Mouse (Mus musculus) sigmoid colon, adult 10 weeks (tissue): ENCODE data around the gene Svs6. TPM values are rescaled to one million over a fixed set of nuclear protein-coding genes. Genes with fewer than 3 reads are reported as not detected.

Source experiments
- polyA plus RNA-seq: library from polyadenylated mRNA; stranded (reverse); fragments of 350-450 nt; fragmentation: Illumina TruSeq; extraction: RNeasy Lipid Tissue Mini Kit (QIAGEN cat#74804); gene quantifications from one replicate; pipeline ENCODE4 v1.2.3, GENCODE M21; 2014; ENCODE audit warnings: low read depth, low replicate concordance

The Svs6 gene
- polyA plus RNA-seq, result not detected

DNA sequence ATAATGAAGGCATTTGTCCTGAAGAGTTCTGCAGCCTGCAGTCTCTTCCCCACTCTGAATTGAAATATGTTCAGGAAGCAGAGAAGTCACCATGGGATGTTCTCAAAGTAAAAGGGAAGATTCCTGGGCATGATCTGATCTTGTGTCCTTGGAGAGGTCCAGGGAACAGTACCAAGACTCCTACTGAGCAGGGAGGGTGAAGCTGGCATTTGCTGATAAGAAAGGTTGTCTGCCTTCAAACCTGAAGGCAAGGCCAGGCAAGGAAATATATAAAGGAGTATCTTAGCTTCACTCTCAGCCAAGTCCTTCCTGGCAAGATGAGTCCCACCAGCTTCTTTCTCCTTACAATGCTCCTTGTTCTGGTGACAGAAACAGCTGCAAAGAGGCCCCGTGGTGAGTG, at the start of gene Svs6:
Gene Svs6 (plus strand): TSS at position 301 of the 400 bp plus-strand sequence.

DNA sequence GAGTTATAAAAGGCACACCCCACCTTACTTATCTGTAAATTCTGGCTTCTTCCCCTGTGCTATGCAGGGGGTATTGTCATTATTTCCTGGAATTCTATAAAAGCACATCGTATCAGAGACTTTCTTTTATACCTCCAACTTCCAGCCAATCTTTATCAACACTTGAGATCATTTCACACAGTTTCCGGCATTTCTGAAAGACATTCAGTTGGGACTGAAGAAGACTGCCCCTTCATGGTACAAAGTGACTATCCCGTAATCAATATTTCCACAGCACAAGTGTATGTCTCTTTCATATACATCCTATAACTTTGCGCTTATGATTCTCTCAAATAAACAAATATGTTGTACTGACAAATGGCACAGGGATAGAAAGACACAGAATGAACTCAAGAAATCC, 38.2 kb upstream of the Svs6 start, which contains the start of gene Svs4:
Gene Svs4 (minus strand): TSS at position 101 of the 400 bp plus-strand sequence.

DNA sequence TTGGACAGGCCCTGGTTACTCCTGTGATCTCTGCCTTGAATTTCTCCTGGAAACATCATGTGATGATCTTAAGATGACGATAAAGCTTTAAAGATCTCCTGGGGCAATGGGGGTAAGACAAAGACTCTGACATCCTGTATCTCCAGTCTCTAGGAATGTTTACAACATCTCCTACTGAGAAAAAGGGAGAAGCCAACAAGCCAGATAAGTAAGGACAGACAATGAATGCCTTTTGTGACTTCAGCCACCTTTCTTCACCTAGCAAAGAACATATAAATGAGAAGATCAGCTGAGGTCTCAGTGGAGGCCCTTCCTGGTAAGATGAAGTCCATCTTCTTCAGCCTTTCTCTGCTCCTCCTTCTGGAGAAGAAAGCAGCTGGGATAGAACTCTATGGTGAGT, 27.6 kb upstream of the Svs6 start, which contains the start of gene Svs3a:
Gene Svs3a (plus strand): TSS at position 301 of the 400 bp plus-strand sequence.

DNA sequence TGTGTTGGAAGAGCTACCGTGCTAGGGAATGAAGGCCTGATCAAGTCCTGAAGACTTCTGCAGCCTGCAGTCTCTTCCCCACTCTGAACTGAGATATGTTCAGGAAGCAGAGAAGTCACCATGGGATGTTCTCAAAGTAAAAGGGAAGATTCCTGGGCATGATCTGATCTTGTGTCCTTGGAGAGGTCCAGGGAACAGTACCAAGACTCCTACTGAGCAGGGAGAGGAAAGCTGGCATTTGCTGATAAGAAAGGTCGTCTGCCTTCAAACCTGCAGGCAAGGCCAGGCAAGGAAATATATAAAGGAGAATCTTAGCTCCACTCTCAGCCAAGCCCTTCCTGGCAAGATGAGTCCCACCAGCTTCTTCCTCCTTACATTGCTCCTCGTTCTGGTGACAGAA, 15.9 kb downstream of the Svs6 start, which contains the start of gene Svs5:
Gene Svs5 (plus strand): TSS at position 301 of the 400 bp plus-strand sequence.

Other genes starting within 250 kb of the Svs6 start
- gene Stk4, start 246.4 kb upstream of the Svs6 start, polyA plus RNA-seq, result 103 TPM
- 9.8 TPM for gene Tomm34, start 245.6 kb upstream of the Svs6 start, polyA plus RNA-seq
- not detected for gene Kcns1, start 145.6 kb upstream of the Svs6 start, polyA plus RNA-seq
- gene Wfdc5, start 134.0 kb upstream of the Svs6 start, polyA plus RNA-seq, result not detected
- gene Wfdc12, start 126.1 kb upstream of the Svs6 start, polyA plus RNA-seq, result not detected
- gene Wfdc15a, start 116.6 kb upstream of the Svs6 start, polyA plus RNA-seq, result not detected
- gene Wfdc15b, start 95.1 kb upstream of the Svs6 start, polyA plus RNA-seq, result not detected
- gene Svs2, start 78.3 kb upstream of the Svs6 start, polyA plus RNA-seq, result not detected
- not detected for gene Svs3b, start 60.1 kb upstream of the Svs6 start, polyA plus RNA-seq
- gene Svs4, start 38.3 kb upstream of the Svs6 start, polyA plus RNA-seq, result not detected
- not detected for gene Svs3a, start 27.5 kb upstream of the Svs6 start, polyA plus RNA-seq
- not detected for gene Svs5, start 16.0 kb downstream of the Svs6 start, polyA plus RNA-seq
- not detected for gene Slpi, start 72.3 kb downstream of the Svs6 start, polyA plus RNA-seq
- not detected for gene Rbpjl, start 86.4 kb downstream of the Svs6 start, polyA plus RNA-seq
- gene Matn4, start 88.4 kb downstream of the Svs6 start, polyA plus RNA-seq, result 0.85 TPM
- 255 TPM for gene Sdc4, start 127.1 kb downstream of the Svs6 start, polyA plus RNA-seq
- gene Sys1, start 140.2 kb downstream of the Svs6 start, polyA plus RNA-seq, result 10.1 TPM
- gene Gm20458, start 144.2 kb downstream of the Svs6 start, polyA plus RNA-seq, result not detected
- gene Trp53tg5, start 157.0 kb downstream of the Svs6 start, polyA plus RNA-seq, result not detected
- 6.6 TPM for gene Dbndd2, start 169.4 kb downstream of the Svs6 start, polyA plus RNA-seq
- gene Pigt, start 180.8 kb downstream of the Svs6 start, polyA plus RNA-seq, result 8.1 TPM
- 30.2 TPM for gene Wfdc2, start 245.7 kb downstream of the Svs6 start, polyA plus RNA-seq